Mouse (Mus musculus) myocyte (in vitro differentiated cells): ENCODE results near the gene Chuk.

ENCODE experiments used
- MAX ChIP-seq: IDR thresholded peaks from one replicate; pipeline ENCODE4 v1.6.1; 2011; ENCODE audit warnings: low read depth, mild to moderate bottlenecking, control low read depth
- POLR2A ChIP-seq: IDR thresholded peaks from one replicate; pipeline ENCODE4 v1.6.1; 2011; ENCODE audit warnings: low read depth, mild to moderate bottlenecking, control low read depth, moderate library complexity; ENCODE audit not compliant: insufficient read length

GRCm38 (mm10) chr19:44030024-44030423, 77.3 kb downstream of the Chuk start:
- TF ChIP-seq MAX = no peak
- TF ChIP-seq POLR2A = no peak
